Mouse (Mus musculus) megakaryocyte progenitor cell, adult 5-6 weeks (primary cell): Measurements from ENCODE around the gene Cpt1b. TPM values are rescaled to one million over a fixed set of nuclear protein-coding genes. Genes with fewer than 3 reads are reported as not detected.

Source experiments
- ATAC-seq: replicated peaks from 2 replicates; pipeline ENCODE4 v1.8.0; 2016; ENCODE audit warnings: mild to moderate bottlenecking, moderate TSS enrichment, inconsistent platforms; ENCODE audit not compliant: poor library complexity
- total RNA-seq, 2 experiments: library from RNA; stranded (forward) in 1 of 2; stranded (reverse) in 1 of 2; fragments of 157-497, 149-512 nt in 1 of 2; fragments of 200-1000 nt in 1 of 2; gene quantifications; 2 replicates each; pipeline versions ENCODE4 v1.2.3 to v1.2.4; 2015 to 2017

Cpt1b gene
- total RNA-seq, 2 experiments from 2014 or later, result 1.9 to 2.3 TPM

DNA sequence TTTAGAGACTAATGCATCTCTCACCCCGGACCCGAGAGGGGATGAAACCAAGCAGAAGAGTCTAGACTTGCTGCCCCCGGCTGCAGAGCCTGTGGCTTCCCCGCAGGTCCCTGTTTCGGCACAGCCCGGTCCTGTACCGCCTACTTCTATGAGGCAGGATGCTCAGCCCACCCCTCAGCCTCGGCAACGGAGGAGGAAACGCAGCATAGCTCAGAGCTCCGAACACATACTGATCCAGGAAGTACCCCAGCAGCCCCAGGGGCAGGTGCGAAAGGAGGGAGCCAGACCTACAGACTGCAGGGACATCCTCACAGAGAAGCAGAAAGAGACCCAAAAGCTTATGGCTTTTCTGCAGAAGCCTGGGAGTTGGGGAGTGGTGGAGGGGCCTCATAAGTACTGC is 38.5 kb downstream of the Cpt1b start:
- peak; percentile 36 for ATAC-seq

DNA sequence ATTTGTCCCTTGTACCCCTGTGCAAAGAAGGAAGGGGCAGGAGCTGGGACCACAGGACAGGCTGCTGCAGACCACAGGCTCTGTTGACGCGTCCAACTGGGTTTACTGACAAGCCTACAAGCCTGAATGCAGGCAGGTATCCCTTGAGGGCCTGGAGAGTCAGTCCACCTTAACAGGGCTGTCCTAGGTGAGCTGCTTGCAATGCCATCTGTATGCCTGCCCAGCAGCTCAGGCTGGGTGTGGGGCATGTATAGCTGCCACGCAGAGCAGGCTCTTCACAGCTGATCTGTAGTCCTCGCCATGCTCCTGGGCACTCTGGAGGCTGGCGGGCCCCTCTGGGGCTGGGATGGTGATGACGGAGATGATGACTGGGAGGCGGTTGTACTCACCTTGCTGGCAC is 41.0 kb downstream of the Cpt1b start, which contains the start of gene Klhdc7b:
TSS of gene Klhdc7b (plus strand) at position 301 of the 400 bp plus-strand sequence.
- no peak for ATAC-seq

GRCm38 (mm10) chr15:89379429-89379828 is 46.2 kb downstream of the Cpt1b start:
- peak; percentile 73 for ATAC-seq

GRCm38 (mm10) chr15:89378831-89379401 is 46.7 kb downstream of the Cpt1b start, which contains the start of gene Odf3b:
TSS of gene Odf3b (minus strand) at chr15:89379282.
- ATAC-seq, result peak; percentile 22

GRCm38 (mm10) chr15:89377938-89378828 is 47.5 kb downstream of the Cpt1b start:
- ATAC-seq, result peak; percentile 5

- no peak for ATAC-seq
Measured at GRCm38 (mm10) chr15:89377362-89377761, 48.3 kb downstream of the Cpt1b start.

DNA sequence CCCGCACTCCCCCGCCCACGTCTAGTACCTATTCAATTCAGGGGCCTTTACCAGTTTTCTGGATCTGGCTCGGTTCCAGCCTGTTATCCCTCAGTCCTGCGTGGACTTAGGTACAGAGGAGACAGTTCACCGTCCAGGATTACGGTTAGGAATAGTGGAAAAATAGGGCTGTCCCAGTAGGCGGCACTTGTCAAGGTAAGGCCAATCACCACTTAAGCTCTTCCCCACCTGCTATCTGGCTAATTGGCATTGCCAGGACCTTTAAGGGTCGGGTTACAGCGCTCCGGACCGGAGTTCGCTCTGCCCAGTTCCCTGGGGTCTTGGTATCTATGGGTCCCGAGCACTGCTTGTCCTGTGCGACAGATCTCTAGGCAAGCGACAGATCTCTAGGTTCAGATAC is 48.7 kb downstream of the Cpt1b start, which contains the start of gene Tymp:
TSS of gene Tymp (minus strand) at position 83 of the 400 bp plus-strand sequence.
- ATAC-seq, result no peak

- ATAC-seq, result no peak
Measured at GRCm38 (mm10) chr15:89376040-89376439, 49.6 kb downstream of the Cpt1b start.

- no peak for ATAC-seq
Measured at GRCm38 (mm10) chr15:89374801-89375534, 50.7 kb downstream of the Cpt1b start.

DNA sequence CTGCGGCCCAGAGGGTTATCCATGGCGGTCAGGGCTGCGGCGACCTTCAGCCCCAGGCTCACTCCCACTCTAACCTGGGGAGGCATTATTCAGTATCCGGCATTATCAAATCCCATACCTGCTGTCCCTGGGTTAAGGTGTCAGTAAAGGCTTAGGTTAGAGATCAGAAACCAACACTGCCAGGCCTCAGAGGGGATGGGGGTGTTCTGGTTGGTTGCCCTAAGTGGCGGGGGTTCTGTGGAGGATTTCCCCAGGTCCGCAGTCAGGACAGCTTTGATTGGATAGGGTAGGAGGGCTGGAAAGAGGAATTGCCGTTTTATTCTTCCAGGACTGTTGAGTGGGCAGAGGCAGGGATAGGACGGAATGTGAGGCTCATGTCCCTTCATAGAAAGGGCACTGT is 51.3 kb downstream of the Cpt1b start:
- ATAC-seq, result no peak

DNA sequence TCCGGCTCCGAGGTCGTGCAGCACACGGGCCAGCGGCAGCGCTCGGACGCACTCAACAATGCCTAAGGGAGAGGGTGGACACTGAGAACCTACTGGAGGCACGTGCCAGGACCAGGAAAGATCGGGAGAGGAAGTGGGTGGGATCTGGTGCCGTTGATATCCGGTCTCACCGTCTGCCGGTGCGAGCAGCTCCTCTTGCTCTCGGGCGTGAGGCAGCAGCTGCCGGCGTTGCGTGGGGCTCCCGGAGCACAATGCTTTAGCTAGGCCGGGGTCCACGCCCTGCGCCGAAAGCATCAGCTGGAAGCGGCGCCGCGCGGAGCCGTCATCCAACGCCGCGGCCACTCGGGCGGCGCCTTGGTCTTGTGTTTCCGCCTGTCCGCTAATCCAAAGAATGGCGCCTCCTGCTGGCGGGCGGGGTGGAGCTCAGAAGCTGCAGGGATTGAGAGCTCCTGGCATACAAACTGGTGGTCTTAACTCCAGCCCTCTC is 51.9 kb downstream of the Cpt1b start, which contains the start of gene Sco2:
TSS of gene Sco2 (minus strand) at position 85 of the 487 bp plus-strand sequence.
- ATAC-seq, result peak; percentile 54

- ATAC-seq, result peak; percentile 73
Measured at GRCm38 (mm10) chr15:89373027-89373761, 52.5 kb downstream of the Cpt1b start.

DNA sequence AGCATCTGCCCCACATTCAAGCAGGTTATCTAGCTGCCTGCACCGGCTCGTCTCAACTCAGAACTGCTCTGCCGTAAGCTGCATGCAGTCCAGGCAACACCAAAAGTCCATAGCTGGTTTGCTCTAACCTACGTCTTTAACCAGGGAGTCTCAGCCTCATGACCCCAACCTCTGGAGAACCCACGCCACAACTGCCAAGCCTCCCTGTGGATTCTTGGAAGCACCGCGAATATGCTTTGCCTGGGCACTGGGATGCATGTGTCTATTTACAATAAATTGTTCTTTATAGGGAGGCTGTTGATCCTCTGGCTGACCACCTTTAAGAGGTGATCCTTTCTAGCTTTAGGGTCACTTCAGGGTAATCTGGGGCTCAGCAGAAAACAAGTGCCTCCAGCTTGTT is 53.1 kb downstream of the Cpt1b start:
- no peak for ATAC-seq

- no peak for ATAC-seq
Measured at GRCm38 (mm10) chr15:89372068-89372467, 53.6 kb downstream of the Cpt1b start.

Other genes with a start within 250 kb of the Cpt1b start
- gene Plxnb2, start 245.1 kb downstream of the Cpt1b start, total RNA-seq (2015), result 12.1 and 12.6 TPM in 2 replicates
- gene Plxnb2, start 245.1 kb downstream of the Cpt1b start, total RNA-seq (2017), result 9.3 and 14.5 TPM in 2 replicates
- gene Dennd6b, start 229.4 kb downstream of the Cpt1b start, total RNA-seq (2015), result 1.6 and 2.4 TPM in 2 replicates
- 1.3 and 2.5 TPM in 2 replicates for gene Dennd6b, start 229.4 kb downstream of the Cpt1b start, total RNA-seq (2017)
- 8.5 and 11.8 TPM in 2 replicates for gene Ppp6r2, start 214.3 kb downstream of the Cpt1b start, total RNA-seq (2015)
- 9.8 and 11.2 TPM in 2 replicates for gene Ppp6r2, start 214.3 kb downstream of the Cpt1b start, total RNA-seq (2017)
- 92.1 and 94.9 TPM in 2 replicates for gene Sbf1, start 110.6 kb downstream of the Cpt1b start, total RNA-seq (2015)
- gene Sbf1, start 110.6 kb downstream of the Cpt1b start, total RNA-seq (2017), result 50.0 and 52.1 TPM in 2 replicates
- gene Adm2, start 103.1 kb downstream of the Cpt1b start, total RNA-seq (2015), result not detected in 2 replicates
- not detected in 2 replicates for gene Adm2, start 103.1 kb downstream of the Cpt1b start, total RNA-seq (2017)
- not detected in 2 replicates for gene Miox, start 91.5 kb downstream of the Cpt1b start, total RNA-seq (2015)
- gene Miox, start 91.5 kb downstream of the Cpt1b start, total RNA-seq (2017), result not detected in 2 replicates
- gene Lmf2, start 70.2 kb downstream of the Cpt1b start, total RNA-seq (2015), result 14.0 and 16.6 TPM in 2 replicates
- gene Lmf2, start 70.2 kb downstream of the Cpt1b start, total RNA-seq (2017), result 7.4 and 11.7 TPM in 2 replicates
- 82.4 and 115 TPM in 2 replicates for gene Ncaph2, start 70.1 kb downstream of the Cpt1b start, total RNA-seq (2015)
- gene Ncaph2, start 70.1 kb downstream of the Cpt1b start, total RNA-seq (2017), result 96.7 and 97.9 TPM in 2 replicates
- 15.9 and 20.6 TPM in 2 replicates for gene Sco2, start 52.0 kb downstream of the Cpt1b start, total RNA-seq (2015)
- gene Sco2, start 52.0 kb downstream of the Cpt1b start, total RNA-seq (2017), result 14.4 and 14.7 TPM in 2 replicates
- gene Tymp, start 48.8 kb downstream of the Cpt1b start, total RNA-seq (2015), result 0.10 and 0.17 TPM in 2 replicates
- 0.42 and 0.71 TPM in 2 replicates for gene Tymp, start 48.8 kb downstream of the Cpt1b start, total RNA-seq (2017)
- gene Odf3b, start 46.6 kb downstream of the Cpt1b start, total RNA-seq (2015), result 0.90 and 2.7 TPM in 2 replicates
- gene Odf3b, start 46.6 kb downstream of the Cpt1b start, total RNA-seq (2017), result 1.9 and 3.7 TPM in 2 replicates
- gene Klhdc7b, start 40.9 kb downstream of the Cpt1b start, total RNA-seq (2015), result 0.07 TPM in 1 of 2 replicates, not detected in the other
- gene Klhdc7b, start 40.9 kb downstream of the Cpt1b start, total RNA-seq (2017), result under 0.01 TPM in 1 of 2 replicates, not detected in the other
- not detected in 2 replicates for gene Syce3, start 15.4 kb downstream of the Cpt1b start, total RNA-seq (2015)
- gene Syce3, start 15.4 kb downstream of the Cpt1b start, total RNA-seq (2017), result not detected in 2 replicates
- gene C730034F03Rik, start 3.7 kb upstream of the Cpt1b start, total RNA-seq (2015), result 0.98 and 3.6 TPM in 2 replicates
- 3.7 and 5.5 TPM in 2 replicates for gene C730034F03Rik, start 3.7 kb upstream of the Cpt1b start, total RNA-seq (2017)
- gene Gm44502, start 3.8 kb upstream of the Cpt1b start, total RNA-seq (2015), result 1.1 TPM in 1 of 2 replicates, not detected in the other
- 0.04 and 0.68 TPM in 2 replicates for gene Gm44502, start 3.8 kb upstream of the Cpt1b start, total RNA-seq (2017)
- 36.0 and 45.7 TPM in 2 replicates for gene Chkb, start 4.0 kb upstream of the Cpt1b start, total RNA-seq (2015)
- 16.4 and 24.5 TPM in 2 replicates for gene Chkb, start 4.0 kb upstream of the Cpt1b start, total RNA-seq (2017)
- gene Mapk8ip2, start 28.1 kb upstream of the Cpt1b start, total RNA-seq (2015), result not detected in 2 replicates
- gene Mapk8ip2, start 28.1 kb upstream of the Cpt1b start, total RNA-seq (2017), result not detected in 2 replicates
- gene Arsa, start 51.6 kb upstream of the Cpt1b start, total RNA-seq (2015), result 7.1 and 7.3 TPM in 2 replicates
- gene Arsa, start 51.6 kb upstream of the Cpt1b start, total RNA-seq (2017), result 8.8 and 13.9 TPM in 2 replicates
- 1.8 and 4.2 TPM in 2 replicates for gene Shank3, start 73.8 kb upstream of the Cpt1b start, total RNA-seq (2015)
- 1.3 and 3.1 TPM in 2 replicates for gene Shank3, start 73.8 kb upstream of the Cpt1b start, total RNA-seq (2017)
- gene Acr, start 142.5 kb upstream of the Cpt1b start, total RNA-seq (2015), result not detected in 2 replicates
- gene Acr, start 142.5 kb upstream of the Cpt1b start, total RNA-seq (2017), result not detected in 2 replicates
- 14.3 and 17.1 TPM in 2 replicates for gene Rabl2, start 166.1 kb upstream of the Cpt1b start, total RNA-seq (2015)
- 7.4 and 11.2 TPM in 2 replicates for gene Rabl2, start 166.1 kb upstream of the Cpt1b start, total RNA-seq (2017)